Mouse (Mus musculus) forebrain, embryonic 12.5 days (tissue): ENCODE measurements around the gene Gm5458. TPM values are rescaled to one million over a fixed set of nuclear protein-coding genes. Genes with fewer than 3 reads are reported as not detected.
"Not testable (repeated sequence)": the region's sequence is repeated elsewhere in the genome, so short reads cannot be mapped to it uniquely, and the experiment has no call there.

Experiments used
- ATAC-seq: fragments of 200-750 bp; cut with Nextera tagmentation; 2 replicates; pipeline ENCODE4 v1.8.0; 2017; ENCODE audit warnings: moderate TSS enrichment; ENCODE audit not compliant: low FRiP score
- H3K27ac ChIP-seq: fragments of 300-500 bp; sonication (generic); 2 replicates; pipeline ENCODE4 v1.5.1; 2016; ENCODE audit warnings: mild to moderate bottlenecking
- H3K27me3 ChIP-seq: fragments of 300-500 bp; sonication (generic); 2 replicates; pipeline ENCODE4 v1.6.1; 2016; ENCODE audit warnings: mild to moderate bottlenecking
- H3K36me3 ChIP-seq: fragments of 300-500 bp; sonication (generic); replicated peaks from 2 replicates; pipeline ENCODE4 v1.6.1; 2016; ENCODE audit warnings: mild to moderate bottlenecking
- H3K4me1 ChIP-seq: fragments of 300-500 bp; sonication (generic); 2 replicates; pipeline ENCODE4 v1.6.1; 2016
- H3K4me2 ChIP-seq: fragments of 300-500 bp; sonication (generic); 2 replicates; pipeline ENCODE4 v1.6.1; 2016; ENCODE audit warnings: mild to moderate bottlenecking, moderate library complexity
- H3K4me3 ChIP-seq: fragments of 300-500 bp; sonication (generic); replicated peaks from 2 replicates; pipeline ENCODE4 v1.5.1; 2016; ENCODE audit warnings: mild to moderate bottlenecking
- H3K9ac ChIP-seq: fragments of 300-500 bp; sonication (generic); 2 replicates; pipeline ENCODE4 v1.6.1; 2016; ENCODE audit warnings: mild to moderate bottlenecking
- H3K9me3 ChIP-seq: fragments of 300-500 bp; sonication (generic); 2 replicates; pipeline ENCODE4 v1.6.1; 2016
- WGBS: fragments of 180-500 bp; shearing (Covaris S2); methylation state at CpG from one replicate; pipeline ENCODE4 v1.1.7; 2016; 5-methylcytosine and 5-hydroxymethylcytosine counted together
- polyA plus RNA-seq: library from polyadenylated mRNA; unstranded; fragments of >200 nt; fragmentation: Nextera tagmentation; extraction: Ambion mirVana; gene quantifications from 2 replicates; pipeline ENCODE4 v1.2.1, GENCODE M21; 2016

The Gm5458 gene
- polyA plus RNA-seq, result not detected in 2 replicates

DNA sequence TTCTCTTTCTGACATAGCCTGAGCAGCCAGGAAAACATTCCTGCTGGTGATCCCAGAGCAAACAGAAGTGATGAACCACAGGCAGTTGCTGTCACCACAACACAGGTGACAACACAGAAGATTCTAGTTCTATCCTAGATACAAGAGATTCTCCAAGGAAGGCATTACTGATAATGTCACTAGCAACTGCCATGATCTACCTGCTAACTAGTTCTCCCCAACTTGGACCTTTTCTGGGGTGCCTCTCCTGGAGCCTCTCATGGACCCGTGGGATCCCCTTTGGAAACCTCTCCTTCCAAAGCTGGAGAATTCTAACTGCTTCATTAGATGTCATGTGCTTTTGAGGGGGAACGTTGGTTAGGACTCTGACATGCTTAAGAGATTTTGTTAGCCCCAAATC is at the start of gene Gm5458:
Gene Gm5458, minus strand, starts transcription at position 101 of the 400 bp plus-strand sequence.
- ATAC-seq, H3K4me3 ChIP-seq, H3K36me3 ChIP-seq, H3K4me2 ChIP-seq, H3K9ac ChIP-seq, H3K4me1 ChIP-seq, H3K9me3 ChIP-seq, H3K27me3 ChIP-seq, H3K27ac ChIP-seq: not testable (repeated sequence)
- 91% methylated on average over 1 of the region's 2 CpGs for WGBS

GRCm38 (mm10) chr14:19646232-19646631 is 43.9 kb upstream of the Gm5458 start:
- Histone ChIP-seq H3K36me3 (no peaks in the 10 kb centered on the region), H3K4me2 (no peak overlapping the region), H3K9ac (no peak overlapping the region), H3K27me3 (no peaks in the 10 kb centered on the region), H3K4me3 (no peak overlapping the region), H3K27ac (no peak overlapping the region), H3K9me3 (no peaks in the 10 kb centered on the region), H3K4me1 (no peaks in the 10 kb centered on the region)
- 86% methylated on average over 3 of the region's 3 CpGs for WGBS
- ATAC-seq, result no peak

DNA sequence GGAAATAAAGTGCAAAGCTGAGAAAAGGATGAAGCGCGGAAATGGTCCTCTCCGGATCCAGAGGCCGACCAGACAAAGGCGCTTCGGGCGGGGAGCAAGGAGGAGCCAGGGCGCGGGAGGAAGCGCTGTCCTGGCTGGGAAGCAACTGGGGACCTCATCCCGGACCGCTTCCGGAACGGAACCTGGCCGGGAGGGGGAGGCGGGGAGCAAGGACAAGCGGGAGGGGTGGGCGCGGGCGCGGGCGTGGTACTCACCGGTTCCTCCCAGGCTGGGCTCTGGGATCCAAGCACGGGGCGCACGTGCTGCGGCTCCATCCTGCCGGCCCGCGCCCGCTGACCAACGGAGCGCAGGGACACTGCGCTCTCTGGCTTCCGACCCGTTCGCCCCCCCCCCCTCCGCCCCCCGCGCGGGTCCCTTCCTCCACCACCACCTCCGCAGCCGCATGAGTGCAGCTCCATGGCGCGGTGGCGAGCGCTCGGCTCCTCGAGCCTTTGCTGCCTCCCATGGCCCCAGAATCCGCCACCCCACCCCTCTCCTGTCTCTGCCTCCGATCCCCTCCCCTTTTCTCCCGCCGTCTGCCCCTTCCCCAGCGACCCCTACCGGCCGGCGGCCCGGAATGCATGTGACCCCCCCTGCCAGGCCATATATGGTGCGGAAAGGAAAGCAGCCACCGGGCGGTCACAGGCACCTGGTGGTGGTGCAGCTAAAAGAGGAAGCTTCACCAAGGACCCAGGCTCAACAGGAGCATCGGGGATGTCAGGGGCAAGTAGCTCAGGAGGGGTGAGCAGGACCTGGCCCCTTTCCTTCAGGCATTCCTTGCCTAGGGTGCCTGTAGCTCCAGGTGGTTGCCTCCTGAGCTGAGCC is 17.3 kb downstream of the Gm5458 start, which contains the start of gene Gm2237:
Gene Gm2237, minus strand, starts transcription at position 332 of the 864 bp plus-strand sequence.
- H3K27me3 ChIP-seq, H3K9me3 ChIP-seq, H3K36me3 ChIP-seq, H3K4me1 ChIP-seq, ATAC-seq, H3K27ac ChIP-seq: not testable (repeated sequence)
- peak within 1 kb of the TSS; percentile 53 for H3K4me3 ChIP-seq
- 0% methylated on average over 8 of the region's 62 CpGs for WGBS
- peak within 1 kb of the TSS; percentile 61 for H3K9ac ChIP-seq
- peak within 1 kb of the TSS; percentile 55 for H3K4me2 ChIP-seq

GRCm38 (mm10) chr14:19549863-19550262 is 52.5 kb downstream of the Gm5458 start, which contains the start of gene Gm2244:
Gm2244 (minus strand) TSS chr14:19549963.
- WGBS, result 86% methylated on average over 1 of the region's 3 CpGs
- not testable (repeated sequence) for H3K4me1 ChIP-seq, H3K4me2 ChIP-seq, H3K9me3 ChIP-seq, H3K9ac ChIP-seq, H3K4me3 ChIP-seq, H3K27ac ChIP-seq, H3K27me3 ChIP-seq, ATAC-seq, H3K36me3 ChIP-seq

Other genes starting within 250 kb of the Gm5458 start
- 1.4 and 1.9 TPM in 2 replicates for gene Gm21738, start 183.7 kb downstream of the Gm5458 start, polyA plus RNA-seq
- not detected in 2 replicates for gene Gm2244, start 52.6 kb downstream of the Gm5458 start, polyA plus RNA-seq
- gene Gm2237, start 17.4 kb downstream of the Gm5458 start, polyA plus RNA-seq, result 2.6 and 3.4 TPM in 2 replicates
- gene Nid2, start 148.7 kb upstream of the Gm5458 start, polyA plus RNA-seq, result 37.9 and 39.4 TPM in 2 replicates
- gene Rtraf, start 221.2 kb upstream of the Gm5458 start, polyA plus RNA-seq, result 256 and 277 TPM in 2 replicates